Mouse (Mus musculus) cerebellum, postnatal 4 days (tissue): ENCODE data around the gene Zbtb48.

ENCODE experiments used
- DNase-seq, 2 experiments: peaks; one replicate each; pipeline ENCODE4 v3.0.0; 2022; ENCODE audit warnings: low spot score in 2 of 2, mixed read lengths in 1 of 2

The Zbtb48 gene

DNA sequence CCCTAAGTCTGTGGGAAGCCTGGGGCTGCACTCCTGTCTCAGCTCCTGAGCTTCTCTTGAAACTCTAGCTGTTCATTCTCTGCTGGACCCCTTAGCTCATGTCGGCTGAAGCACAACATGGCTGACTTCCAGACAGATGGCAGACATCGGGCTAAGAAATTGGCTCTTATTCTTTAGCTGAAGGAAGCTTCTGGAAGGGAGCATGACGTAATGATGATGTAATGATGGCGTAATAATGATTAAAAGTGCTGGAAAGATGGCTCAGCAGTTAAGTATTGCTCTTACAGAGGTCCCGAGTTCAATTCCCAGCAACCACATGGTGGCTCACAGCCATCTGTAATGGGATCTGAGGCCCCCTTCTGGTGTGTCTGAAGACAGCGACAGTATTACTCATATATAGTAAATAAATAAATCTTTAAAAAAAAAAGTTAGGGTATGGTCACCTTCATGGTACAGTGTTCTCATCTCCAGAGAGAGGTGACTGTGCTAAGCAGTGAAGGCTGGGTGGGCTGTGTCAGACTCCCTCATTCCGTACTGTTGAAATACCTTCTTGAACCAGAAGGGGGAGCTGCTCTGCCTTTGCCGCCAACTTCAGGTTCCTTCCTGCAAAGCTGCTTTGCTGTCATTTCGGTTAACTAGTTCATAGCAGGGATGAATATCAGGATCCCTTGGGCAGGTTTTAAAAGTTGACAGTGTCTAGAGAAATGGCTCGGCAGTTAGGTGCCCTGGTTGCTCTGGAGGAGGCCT is 55.1 kb downstream of the Zbtb48 start:
- peak in 1 of 2 experiments; percentile 68 for DNase-seq
